Mouse (Mus musculus) hindbrain, embryonic 13.5 days (tissue): Measurements from ENCODE around the gene Gzmd. TPM values are rescaled to one million over a fixed set of nuclear protein-coding genes. Genes with fewer than 3 reads are reported as not detected.
"Not testable (repeated sequence)": the region's sequence is repeated elsewhere in the genome, so short reads cannot be mapped to it uniquely, and the experiment has no call there.

Experiments used
- ATAC-seq: fragments of 200-750 bp; cut with Nextera tagmentation; 2 replicates; pipeline ENCODE4 v1.8.0; 2017; ENCODE audit warnings: moderate TSS enrichment; ENCODE audit not compliant: low FRiP score
- H3K27ac ChIP-seq: fragments of 300-500 bp; sonication (generic); 2 replicates; pipeline ENCODE4 v1.5.1; 2015; ENCODE audit warnings: inconsistent platforms, mild to moderate bottlenecking, moderate library complexity
- H3K27me3 ChIP-seq: fragments of 300-500 bp; sonication (generic); 2 replicates; pipeline ENCODE4 v1.6.1; 2015; ENCODE audit warnings: mild to moderate bottlenecking, inconsistent platforms
- H3K36me3 ChIP-seq: fragments of 300-500 bp; sonication (generic); 2 replicates; pipeline ENCODE4 v1.6.1; 2015; ENCODE audit warnings: mild to moderate bottlenecking, inconsistent platforms
- H3K4me1 ChIP-seq: fragments of 300-500 bp; sonication (generic); replicated peaks from 2 replicates; pipeline ENCODE4 v1.6.1; 2015; ENCODE audit warnings: inconsistent platforms
- H3K4me2 ChIP-seq: fragments of 300-500 bp; sonication (generic); 2 replicates; pipeline ENCODE4 v1.6.1; 2015; ENCODE audit warnings: inconsistent platforms, mild to moderate bottlenecking, moderate library complexity
- H3K4me3 ChIP-seq: fragments of 300-500 bp; sonication (generic); 2 replicates; pipeline ENCODE4 v1.5.1; 2015; ENCODE audit warnings: mild to moderate bottlenecking, inconsistent platforms
- H3K9ac ChIP-seq: fragments of 300-500 bp; sonication (generic); 2 replicates; pipeline ENCODE4 v1.6.1; 2015; ENCODE audit warnings: mild to moderate bottlenecking, inconsistent platforms
- H3K9me3 ChIP-seq: fragments of 300-500 bp; sonication (generic); 2 replicates; pipeline ENCODE4 v1.6.1; 2016; ENCODE audit warnings: inconsistent platforms
- WGBS: fragments of 180-500 bp; shearing (Covaris S2); methylation state at CpG from one replicate; pipeline ENCODE4 v1.1.7; 2015; 5-methylcytosine and 5-hydroxymethylcytosine counted together
- polyA plus RNA-seq: library from polyadenylated mRNA; unstranded; fragments of >200 nt; fragmentation: Nextera tagmentation; extraction: Ambion mirVana; gene quantifications from 2 replicates; pipeline ENCODE4 v1.2.1, GENCODE M21; 2015

Gzmd gene
- not detected in 2 replicates for polyA plus RNA-seq

DNA sequence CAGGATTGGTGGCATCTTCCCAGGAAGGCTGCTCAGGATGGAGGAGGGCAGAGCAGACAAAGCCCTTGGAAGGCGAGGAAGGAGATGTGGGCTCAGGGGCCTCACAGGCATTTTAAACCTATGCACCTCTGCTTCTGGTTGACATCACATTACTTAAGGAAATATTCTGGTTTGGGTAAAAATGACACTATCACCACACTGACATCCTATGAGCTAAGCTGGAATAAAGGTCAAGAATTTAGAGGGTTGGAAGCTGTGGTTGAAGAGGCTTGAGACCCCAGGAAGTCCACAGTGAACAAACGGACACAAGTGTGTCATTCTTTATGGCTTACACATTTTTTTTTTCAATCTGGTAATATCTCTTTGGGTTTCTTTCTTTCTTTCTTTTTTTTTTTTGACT, at the start of gene Gzmd:
Gene Gzmd, minus strand, starts transcription at position 101 of the 400 bp plus-strand sequence.
- H3K36me3 ChIP-seq, H3K9ac ChIP-seq, H3K27me3 ChIP-seq, ATAC-seq, H3K27ac ChIP-seq, H3K4me3 ChIP-seq, H3K4me2 ChIP-seq, H3K4me1 ChIP-seq, H3K9me3 ChIP-seq: not testable (repeated sequence)
- WGBS = 89% methylated on average over 2 of the region's 2 CpGs

DNA sequence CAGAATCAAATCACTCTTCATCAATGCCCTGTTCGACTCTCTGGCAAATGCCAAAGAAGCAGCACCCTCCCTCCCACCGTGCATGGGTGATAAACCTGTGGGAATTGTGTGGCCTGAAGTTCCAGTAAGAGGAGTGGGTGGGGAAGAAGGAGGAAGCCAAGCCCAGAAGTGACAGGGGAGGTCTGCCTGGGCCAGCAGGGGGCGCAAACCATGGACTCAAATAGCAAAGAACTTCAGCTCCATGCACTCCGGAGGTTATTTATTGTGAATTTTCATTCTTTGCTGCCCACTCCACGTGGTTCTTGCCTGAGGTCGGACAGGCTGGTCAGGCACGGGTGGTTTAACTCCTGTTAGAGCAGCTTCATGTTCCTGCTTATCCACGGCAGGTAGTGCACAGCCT, 45.2 kb upstream of the Gzmd start:
- H3K27ac ChIP-seq, H3K4me1 ChIP-seq, H3K4me2 ChIP-seq, H3K9me3 ChIP-seq, H3K4me3 ChIP-seq, H3K36me3 ChIP-seq, ATAC-seq, H3K9ac ChIP-seq, H3K27me3 ChIP-seq: not testable (repeated sequence)
- 25% methylated on average over 8 of the region's 8 CpGs for WGBS

- no peaks in the 10 kb centered on the region for H3K9me3 ChIP-seq
- no peaks in the 10 kb centered on the region for H3K4me1 ChIP-seq
- H3K9ac ChIP-seq = no peak within 1 kb of the TSS
- no peaks in the 10 kb centered on the region for H3K36me3 ChIP-seq
- WGBS = 91% methylated on average over 5 of the region's 5 CpGs
- no peak within 1 kb of the TSS for H3K4me2 ChIP-seq
- H3K4me3 ChIP-seq = no peak within 1 kb of the TSS
- ATAC-seq = no peak
- no peak within 1 kb of the TSS for H3K27ac ChIP-seq
- no peaks in the 10 kb centered on the region for H3K27me3 ChIP-seq
These were observed 42.1 kb upstream of the Gzmd start, which contains the start of gene Gzmn for GRCm38 (mm10) chr14:56174499-56174898. Gene Gzmn, minus strand, starts transcription at chr14:56174599.

- ATAC-seq = no peak
These were observed 41.0 kb upstream of the Gzmd start for GRCm38 (mm10) chr14:56173396-56173795.

DNA sequence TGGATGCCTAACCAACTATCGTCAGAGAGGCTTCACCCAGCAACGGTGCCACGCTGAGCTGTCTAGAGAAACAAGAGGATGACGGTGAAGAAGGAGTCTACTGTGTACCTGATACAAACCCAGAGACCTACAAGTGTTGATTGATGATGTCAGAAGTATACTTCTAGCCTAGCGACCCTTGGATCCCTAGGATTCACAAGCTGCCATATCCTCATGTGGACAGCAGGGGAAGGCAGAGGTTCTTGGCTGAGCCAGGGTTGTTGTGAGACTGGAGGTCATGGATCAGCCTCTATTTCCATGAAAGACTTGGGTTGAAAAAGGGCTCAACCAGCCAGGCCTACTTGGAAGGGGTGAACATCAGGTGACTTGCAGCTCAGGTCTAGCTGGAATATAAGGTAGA, 40.3 kb upstream of the Gzmd start:
- WGBS = 90% methylated on average over 5 of the region's 5 CpGs
- H3K9me3 ChIP-seq = no peaks in the 10 kb centered on the region
- H3K4me3 ChIP-seq = no peak overlapping the region
- ATAC-seq = no peak
- H3K36me3 ChIP-seq = no peaks in the 10 kb centered on the region
- H3K27ac ChIP-seq = no peak overlapping the region
- H3K4me1 ChIP-seq = no peaks in the 10 kb centered on the region
- no peak overlapping the region for H3K4me2 ChIP-seq
- H3K27me3 ChIP-seq = no peaks in the 10 kb centered on the region
- H3K9ac ChIP-seq = no peak overlapping the region

More at GRCm38 (mm10) chr14:56173396-56173795, 41.0 kb upstream of the Gzmd start:
- no peak overlapping the region for H3K4me2 ChIP-seq
- H3K27ac ChIP-seq = no peak overlapping the region
- no peaks in the 10 kb centered on the region for H3K27me3 ChIP-seq
- no peak overlapping the region for H3K4me3 ChIP-seq
- H3K9me3 ChIP-seq = no peaks in the 10 kb centered on the region
- H3K9ac ChIP-seq = no peak overlapping the region
- no peaks in the 10 kb centered on the region for H3K4me1 ChIP-seq
- no peaks in the 10 kb centered on the region for H3K36me3 ChIP-seq
- WGBS = 96% methylated on average over 6 of the region's 6 CpGs

GRCm38 (mm10) chr14:56168009-56168408, 35.6 kb upstream of the Gzmd start:
- WGBS = 89% methylated on average over 6 of the region's 6 CpGs
- Histone ChIP-seq H3K4me1 (no peaks in the 10 kb centered on the region), H3K4me2 (no peak overlapping the region), H3K27me3 (no peaks in the 10 kb centered on the region), H3K36me3 (no peaks in the 10 kb centered on the region), H3K9me3 (no peaks in the 10 kb centered on the region), H3K9ac (no peak overlapping the region), H3K27ac (no peak overlapping the region), H3K4me3 (no peak overlapping the region)
- no peak for ATAC-seq

GRCm38 (mm10) chr14:56162109-56162508, 29.7 kb upstream of the Gzmd start:
- no peak overlapping the region for H3K27ac ChIP-seq
- H3K36me3 ChIP-seq = no peaks in the 10 kb centered on the region
- no peak overlapping the region for H3K4me2 ChIP-seq
- ATAC-seq = no peak
- no peak overlapping the region for H3K9ac ChIP-seq
- no peaks in the 10 kb centered on the region for H3K9me3 ChIP-seq
- WGBS = 88% methylated on average over 2 of the region's 2 CpGs
- no peaks in the 10 kb centered on the region for H3K4me1 ChIP-seq
- H3K27me3 ChIP-seq = no peaks in the 10 kb centered on the region
- H3K4me3 ChIP-seq = no peak overlapping the region

DNA sequence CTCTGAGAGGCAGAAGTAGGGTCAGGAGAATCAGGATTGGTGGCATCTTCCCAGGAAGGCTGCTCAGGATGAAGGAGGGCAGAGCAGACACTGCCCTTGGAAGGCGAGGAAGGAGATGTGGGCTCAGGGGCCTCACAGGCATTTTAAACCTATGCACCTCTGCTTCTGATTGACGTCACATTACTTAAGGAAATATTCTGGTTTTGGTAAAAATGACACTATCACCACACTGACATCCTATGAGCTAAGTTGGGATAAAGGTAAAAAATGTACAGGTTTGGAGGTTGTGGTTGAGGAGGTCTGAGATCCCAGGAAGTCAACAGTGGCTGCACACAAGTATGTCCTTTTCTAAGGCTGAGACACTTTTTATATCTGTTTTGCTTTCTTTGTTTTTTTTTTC, 27.1 kb upstream of the Gzmd start, which contains the start of gene Gzmg:
Gene Gzmg, minus strand, starts transcription at position 101 of the 400 bp plus-strand sequence.
- H3K27me3 ChIP-seq, H3K9me3 ChIP-seq, H3K4me1 ChIP-seq, H3K36me3 ChIP-seq, H3K9ac ChIP-seq, H3K4me3 ChIP-seq, H3K4me2 ChIP-seq, ATAC-seq, H3K27ac ChIP-seq: not testable (repeated sequence)
- WGBS = 85% methylated on average over 2 of the region's 2 CpGs

DNA sequence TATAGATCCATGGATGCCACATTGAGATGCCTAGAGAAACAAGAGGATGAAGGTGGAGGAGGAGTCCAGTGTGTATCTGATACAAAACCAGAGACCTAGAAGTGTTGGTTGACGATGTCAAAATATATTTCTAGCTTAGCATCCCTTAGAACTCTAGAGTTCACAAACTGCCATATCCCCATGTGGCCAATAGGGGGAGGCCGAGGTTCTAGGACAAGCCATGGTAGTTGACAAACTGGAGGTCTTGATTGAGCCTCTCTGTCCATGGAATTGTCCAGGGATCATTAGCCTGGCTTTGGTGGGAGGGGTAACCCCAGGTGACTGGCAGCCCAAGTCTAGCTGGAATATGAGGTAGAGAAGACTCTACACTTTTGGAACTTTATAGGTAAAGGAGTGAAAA, 22.9 kb upstream of the Gzmd start:
- Histone ChIP-seq H3K4me2 (no peak overlapping the region), H3K36me3 (no peaks in the 10 kb centered on the region), H3K9ac (no peak overlapping the region), H3K4me3 (no peak overlapping the region), H3K27me3 (no peaks in the 10 kb centered on the region), H3K4me1 (no peaks in the 10 kb centered on the region), H3K9me3 (no peaks in the 10 kb centered on the region), H3K27ac (no peak overlapping the region)
- no peak for ATAC-seq
- WGBS = 66% methylated on average over 2 of the region's 2 CpGs

GRCm38 (mm10) chr14:56133675-56134074, 1.3 kb upstream of the Gzmd start:
- not testable (repeated sequence) for H3K27ac ChIP-seq, H3K4me1 ChIP-seq, H3K27me3 ChIP-seq, H3K9ac ChIP-seq, ATAC-seq, H3K4me2 ChIP-seq, H3K36me3 ChIP-seq, H3K9me3 ChIP-seq, H3K4me3 ChIP-seq
- WGBS = 67% methylated on average over 1 of the region's 1 CpGs

DNA sequence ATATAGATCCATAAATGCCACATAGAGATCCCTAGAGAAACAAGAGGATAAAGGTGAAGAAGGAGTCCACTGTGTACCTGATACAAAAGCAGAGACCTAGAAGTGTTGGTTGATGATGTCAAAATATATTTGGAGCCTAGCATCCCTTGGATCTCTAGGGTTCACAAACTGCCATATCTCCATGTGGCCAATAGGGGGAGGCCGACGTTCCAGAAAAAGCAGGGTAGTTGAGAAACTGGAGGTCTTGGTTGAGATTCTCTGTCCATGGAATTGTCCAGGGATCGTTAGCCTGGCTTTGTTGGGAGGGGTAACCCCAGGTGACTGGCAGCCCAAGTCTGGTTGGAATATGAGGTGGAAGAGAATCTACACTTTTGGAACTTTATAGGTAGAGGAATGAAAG, 4.1 kb downstream of the Gzmd start:
- Histone ChIP-seq H3K4me3 (no peak overlapping the region), H3K9me3 (no peaks in the 10 kb centered on the region), H3K36me3 (no peaks in the 10 kb centered on the region), H3K4me2 (no peak overlapping the region), H3K4me1 (no peaks in the 10 kb centered on the region), H3K9ac (no peak overlapping the region), H3K27ac (no peak overlapping the region), H3K27me3 (no peaks in the 10 kb centered on the region)
- 56% methylated on average over 3 of the region's 3 CpGs for WGBS
- ATAC-seq = no peak

DNA sequence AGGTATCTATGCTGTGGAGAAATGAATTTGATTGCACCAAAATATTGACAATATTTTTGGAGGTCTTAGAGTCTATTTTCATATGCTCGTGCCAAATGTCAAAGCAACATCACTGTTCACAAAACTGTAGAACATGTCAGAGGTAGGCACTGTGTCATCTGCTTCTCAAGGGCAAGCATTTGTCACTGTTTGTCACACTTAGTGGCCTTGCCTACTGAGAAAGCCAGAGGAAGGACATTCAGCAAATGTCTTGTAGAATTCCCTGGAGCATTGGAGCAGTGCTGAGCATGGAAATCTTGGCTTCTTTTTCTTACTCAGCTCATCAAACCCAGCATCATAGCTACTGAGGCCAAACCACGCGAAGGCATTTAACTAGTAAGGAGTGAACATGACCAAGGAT, 8.9 kb downstream of the Gzmd start:
- Histone ChIP-seq H3K27me3 (no peaks in the 10 kb centered on the region), H3K9ac (no peak overlapping the region)
- 86% methylated on average over 3 of the region's 3 CpGs for WGBS

GRCm38 (mm10) chr14:56120525-56120924, 11.9 kb downstream of the Gzmd start, which contains the start of gene Gzme:
Gene Gzme, minus strand, starts transcription at chr14:56120625.
- H3K9ac ChIP-seq = no peak within 1 kb of the TSS
- ATAC-seq = no peak

More for the DNA sequence above, 8.9 kb downstream of the Gzmd start:
- no peak for ATAC-seq
- H3K4me1 ChIP-seq = no peaks in the 10 kb centered on the region
- H3K27ac ChIP-seq = no peak overlapping the region
- H3K4me3 ChIP-seq = no peak overlapping the region
- no peaks in the 10 kb centered on the region for H3K36me3 ChIP-seq
- H3K4me2 ChIP-seq = no peak overlapping the region
- no peaks in the 10 kb centered on the region for H3K9me3 ChIP-seq

More at GRCm38 (mm10) chr14:56120525-56120924, 11.9 kb downstream of the Gzmd start, which contains the start of gene Gzme:
- no peak within 1 kb of the TSS for H3K4me2 ChIP-seq
- no peaks in the 10 kb centered on the region for H3K4me1 ChIP-seq
- H3K27ac ChIP-seq = no peak within 1 kb of the TSS
- H3K36me3 ChIP-seq = no peaks in the 10 kb centered on the region
- H3K27me3 ChIP-seq = no peaks in the 10 kb centered on the region
- H3K4me3 ChIP-seq = no peak within 1 kb of the TSS
- no peaks in the 10 kb centered on the region for H3K9me3 ChIP-seq
